Mouse (Mus musculus) ES-Bruce4 (cell line): Measurements from ENCODE around the gene Bend5.

Experiments used
- CTCF ChIP-seq: IDR thresholded peaks from one replicate; pipeline ENCODE4 v1.8.1; 2011; ENCODE audit warnings: low read depth, low read length
- POLR2A ChIP-seq: IDR thresholded peaks from one replicate; pipeline ENCODE4 v1.8.1; 2011; ENCODE audit warnings: low read length; ENCODE audit not compliant: insufficient read depth

GRCm38 (mm10) chr4:111448586-111448985 is 33.8 kb downstream of the Bend5 start:
- no peak for TF ChIP-seq CTCF
- TF ChIP-seq POLR2A, result no peak
